Mouse (Mus musculus): ENCODE data around the gene Arhgap20.

- no peak for TF ChIP-seq CTCF (IDR thresholded peaks at IDR 0.05; ENCODE audit: low read depth, low read length)
- TF ChIP-seq POLR2A (IDR thresholded peaks at IDR 0.05; ENCODE audit: borderline replicate concordance, low read depth, low read length), result no peak
Observed at GRCm38 (mm10) chr9:51777180-51777579, 12.0 kb downstream of the Arhgap20 start.
